Comparison of ENCODE assay signal across 8 mouse cellular contexts in genomic region chr12:111677882-111678669, GRCm38 (mm10). TPM values are rescaled to one million over a fixed set of nuclear protein-coding genes. Genes with fewer than 3 reads are reported as not detected.
DNase-seq lines count a peak whose midpoint lies in the region; ATAC-seq and TF ChIP-seq lines count a peak whose summit lies in the region.

TSS of gene Trmt61a (plus strand) at chr12:111678105.

- H3K4me1 ChIP-seq in embryonic facial prominence, embryonic 13.5 days, result peaks cover 21% of the 10 kb centered on the region
- peaks cover 33% of the 10 kb centered on the region for H3K4me1 ChIP-seq in limb, embryonic 15.5 days
- peaks cover 12% of the 10 kb centered on the region; the same call in 1 of the 2 replicates for H3K4me1 ChIP-seq in midbrain, postnatal 0 days (ENCODE audit: insufficient read depth, low read length)

- peak; percentile 54; the same call in 1 of the 2 replicates for ATAC-seq in embryonic facial prominence, embryonic 13.5 days (ENCODE audit: insufficient number of reproducible peaks, insufficient read depth, low FRiP score, low TSS enrichment, low read depth)
- peak; percentile 85 for ATAC-seq in limb, embryonic 15.5 days (ENCODE audit: insufficient number of reproducible peaks, low FRiP score, low TSS enrichment, low read depth)
- peak; percentile 89 for ATAC-seq in midbrain, postnatal 0 days (ENCODE audit: low FRiP score)

- peak within 1 kb of the TSS; percentile 94 for H3K27ac ChIP-seq in embryonic facial prominence, embryonic 13.5 days
- peak within 1 kb of the TSS; percentile 93 for H3K27ac ChIP-seq in limb, embryonic 15.5 days
- H3K27ac ChIP-seq in midbrain, postnatal 0 days (ENCODE audit: low read depth, low read length), result peak within 1 kb of the TSS; percentile 91

- peak within 1 kb of the TSS; percentile 77 for H3K4me2 ChIP-seq in embryonic facial prominence, embryonic 13.5 days
- peak within 1 kb of the TSS; percentile 83 for H3K4me2 ChIP-seq in limb, embryonic 15.5 days
- peak within 1 kb of the TSS; percentile 94 for H3K4me2 ChIP-seq in midbrain, postnatal 0 days (ENCODE audit: low read depth, low read length, poor library complexity, severe bottlenecking)

- DNase-seq in A20 (ENCODE audit: low read depth, low spot score), result peak; percentile 94
- peak; percentile 91 to 92 for DNase-seq in adrenal gland, postnatal 36 days
- peak; percentile 94 to 95 for DNase-seq in heart, adult 18-20 months
- DNase-seq in kidney, adult 18-20 months, result peak; percentile 90
- peak; percentile 98 for DNase-seq in midbrain, postnatal 0 days (ENCODE audit: low spot score)
- DNase-seq in spleen, postnatal 10 days (ENCODE audit: low spot score in 2 of 2), result peak; percentile 77 to 91

- peaks cover 19% of the 10 kb centered on the region for H3K27me3 ChIP-seq in embryonic facial prominence, embryonic 13.5 days
- peaks cover 17% of the 10 kb centered on the region for H3K27me3 ChIP-seq in limb, embryonic 15.5 days
- no peaks in the 10 kb centered on the region for H3K27me3 ChIP-seq in midbrain, postnatal 0 days (ENCODE audit: insufficient read depth, low read length)

- no peaks in the 10 kb centered on the region for H3K9me3 ChIP-seq in embryonic facial prominence, embryonic 13.5 days
- H3K9me3 ChIP-seq in limb, embryonic 15.5 days, result no peaks in the 10 kb centered on the region
- H3K9me3 ChIP-seq in midbrain, postnatal 0 days (ENCODE audit: low read length), result no peaks in the 10 kb centered on the region

- under 1% methylated on average over 51 of the region's 51 CpGs for WGBS in embryonic facial prominence, embryonic 13.5 days
- WGBS in limb, embryonic 15.5 days, result under 1% methylated on average over 51 of the region's 51 CpGs
- WGBS in midbrain, postnatal 0 days, result under 1% methylated on average over 51 of the region's 51 CpGs

- TF ChIP-seq CTCF in midbrain, postnatal 0 days (IDR thresholded peaks at IDR 0.05), result no peak

- peak within 1 kb of the TSS; percentile 88 for H3K4me3 ChIP-seq in embryonic facial prominence, embryonic 13.5 days
- H3K4me3 ChIP-seq in limb, embryonic 15.5 days, result peak within 1 kb of the TSS; percentile 89
- peak within 1 kb of the TSS; percentile 82 for H3K4me3 ChIP-seq in midbrain, postnatal 0 days (ENCODE audit: low read depth, low read length)

- peak within 1 kb of the TSS; percentile 81 for H3K9ac ChIP-seq in embryonic facial prominence, embryonic 13.5 days
- peak within 1 kb of the TSS; percentile 55 for H3K9ac ChIP-seq in limb, embryonic 15.5 days
- H3K9ac ChIP-seq in midbrain, postnatal 0 days (replicated peaks; ENCODE audit: low read length, poor library complexity, severe bottlenecking), result peak within 1 kb of the TSS; percentile 76

- peaks cover 30% of the 10 kb centered on the region for H3K36me3 ChIP-seq in embryonic facial prominence, embryonic 13.5 days
- peaks cover 27% of the 10 kb centered on the region for H3K36me3 ChIP-seq in limb, embryonic 15.5 days
- H3K36me3 ChIP-seq in midbrain, postnatal 0 days (ENCODE audit: insufficient read depth, low read length), result peaks cover 11% of the 10 kb centered on the region

RNA-seq across cellular contexts. Expression of gene Trmt61a, which starts in this region (rescaled TPM):
- total RNA-seq in adrenal gland, postnatal 36 days (2021), result 10 to 100 TPM; 15.7 to 18.6 TPM
- polyA plus RNA-seq in embryonic facial prominence, embryonic 13.5 days (2015; fragmentation: Nextera tagmentation; extraction: Ambion mirVana), result 12.5 and 13.7 TPM in 2 replicates
- 1 to 10 TPM; 5.8 to 6.5 TPM for total RNA-seq in heart, adult 18-20 months (2021)
- 14.4 and 14.8 TPM in 2 replicates for polyA plus RNA-seq in limb, embryonic 15.5 days (2015; fragmentation: Nextera tagmentation; extraction: Ambion mirVana)
- total RNA-seq in midbrain, postnatal 0 days (2014; rRNA removed), result 23.2 and 27.5 TPM in 2 replicates
- polyA plus RNA-seq in midbrain, postnatal 0 days (2015; fragmentation: Nextera tagmentation; extraction: Ambion mirVana), result 8.4 and 8.7 TPM in 2 replicates

Comparison
In these comparisons a context has a peak if more than half of its experiments do, and no peak if none do; other contexts are left out.
1. Peak in every context shown above with its lines: DNase-seq, ATAC-seq, H3K4me3 ChIP-seq and H3K27ac ChIP-seq.